Mouse (Mus musculus): Measurements from ENCODE around the gene Syn3.

The Syn3 gene

GRCm38 (mm10) chr10:86337239-86337638 lies 161.5 kb downstream of the Syn3 start:
- DNase-seq: no peak

DNA sequence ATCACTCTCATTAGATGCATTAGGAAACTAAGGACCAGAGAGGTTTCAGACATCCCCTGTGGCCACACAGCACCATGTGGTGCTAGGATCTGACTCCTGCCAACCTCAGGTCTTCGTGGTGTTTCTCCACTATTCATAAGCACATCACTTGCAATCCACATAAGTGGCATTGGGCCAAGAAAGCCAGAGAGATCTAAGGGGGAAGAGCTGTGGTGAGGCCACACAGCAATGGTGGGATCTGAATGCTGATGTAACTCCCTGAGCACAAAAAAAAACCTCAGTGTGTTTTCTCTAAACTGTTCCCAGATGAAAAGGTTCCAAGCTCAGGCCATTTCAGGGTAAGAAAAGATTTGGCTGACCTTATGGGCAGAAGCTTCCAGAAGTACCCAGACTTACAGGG lies 162.2 kb downstream of the Syn3 start:
- DNase-seq: no peak

DNA sequence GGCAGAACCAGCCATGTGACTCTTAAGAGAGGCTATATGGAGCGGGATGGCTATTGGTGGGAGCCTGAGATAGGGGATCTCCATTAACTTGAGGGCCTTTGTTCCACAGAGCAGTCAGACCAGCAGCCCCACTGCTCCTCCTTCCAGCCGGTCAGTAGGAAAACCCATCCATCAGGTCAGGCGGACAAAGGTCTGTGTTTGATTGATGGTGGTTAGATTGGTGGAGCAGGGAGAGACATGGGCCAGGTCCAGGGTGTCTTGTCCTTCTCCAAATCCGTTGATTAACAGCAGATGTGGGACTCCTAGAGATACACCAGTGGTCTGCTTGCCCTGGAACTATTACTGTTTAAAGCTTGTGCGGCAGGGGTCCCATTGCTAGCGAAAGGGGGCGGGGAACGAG lies 164.1 kb downstream of the Syn3 start:
- DNase-seq: no peak

DNA sequence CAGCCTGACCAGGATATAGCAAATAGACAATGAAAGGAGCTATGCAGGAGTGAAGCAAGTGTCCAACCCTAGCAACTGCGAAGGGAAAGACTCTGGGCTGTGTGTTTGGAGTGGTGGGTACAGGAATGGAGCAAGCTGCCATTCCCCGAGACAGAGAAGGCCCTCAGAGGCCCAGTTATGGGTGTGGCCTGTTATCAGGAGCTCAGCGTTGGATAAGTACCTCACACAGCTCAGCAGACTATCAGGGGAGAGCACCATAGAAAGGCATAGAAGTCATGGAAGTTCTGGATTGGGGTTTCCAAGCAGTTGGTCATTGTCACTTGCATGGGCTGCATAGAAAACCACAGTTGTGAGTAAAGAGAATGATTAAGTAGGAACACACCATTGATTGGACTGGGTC lies 165.8 kb downstream of the Syn3 start:
- peak; percentile 76 for DNase-seq

DNA sequence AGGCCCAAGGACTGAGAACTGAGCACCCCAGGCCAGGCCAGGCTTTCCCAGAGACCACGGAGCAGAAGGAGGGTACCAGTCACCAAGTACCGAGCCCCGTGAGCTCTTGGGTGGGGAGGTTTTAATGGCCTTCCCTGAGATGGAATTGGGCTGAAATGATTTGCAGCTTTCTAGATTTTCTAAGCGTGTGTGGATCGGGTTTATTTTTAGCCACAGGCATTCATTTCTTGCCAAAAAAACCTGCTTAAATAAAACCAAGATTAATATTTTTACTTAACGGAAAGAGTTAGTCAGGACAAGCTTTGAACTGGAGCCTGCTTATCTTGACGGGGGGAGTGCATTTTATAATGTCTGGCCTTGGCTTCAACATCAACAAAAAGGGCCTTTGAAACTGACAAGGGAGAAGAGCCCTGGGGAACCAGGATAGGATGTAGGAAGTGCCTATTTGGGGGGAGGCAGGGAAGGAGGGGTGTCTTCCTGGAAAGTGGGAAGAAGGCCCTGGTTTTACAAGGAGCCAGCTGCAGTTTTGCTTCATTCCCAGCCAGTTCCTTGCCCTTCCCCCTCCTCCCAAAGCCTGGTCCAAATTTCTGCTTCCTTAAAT lies 166.9 kb downstream of the Syn3 start:
- no peak for DNase-seq

- no peak for DNase-seq
These were observed 167.6 kb downstream of the Syn3 start for GRCm38 (mm10) chr10:86330993-86331680.

- DNase-seq: no peak
These were observed 169.3 kb downstream of the Syn3 start for GRCm38 (mm10) chr10:86329241-86329882.

DNA sequence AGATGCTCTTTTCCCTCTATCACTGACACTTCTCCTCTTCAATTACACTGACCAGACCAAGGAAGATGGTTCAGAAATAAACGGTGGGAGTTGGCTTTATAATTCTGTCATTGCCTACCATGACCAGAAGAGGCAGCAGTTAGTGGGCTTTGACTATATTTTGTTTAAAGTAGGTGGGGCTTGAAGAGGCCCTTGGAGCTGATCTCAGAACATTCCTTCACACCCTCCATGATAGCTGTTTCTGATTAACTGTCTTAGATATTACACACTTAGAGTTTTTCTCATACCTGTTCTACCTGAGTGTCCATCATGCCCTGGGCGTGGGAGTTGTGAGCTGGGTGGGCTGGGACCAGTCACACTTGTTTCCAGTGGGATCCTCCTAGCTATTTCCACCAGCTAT lies 170.0 kb downstream of the Syn3 start:
- DNase-seq: no peak

GRCm38 (mm10) chr10:86328143-86328542 lies 170.6 kb downstream of the Syn3 start:
- DNase-seq: no peak

DNA sequence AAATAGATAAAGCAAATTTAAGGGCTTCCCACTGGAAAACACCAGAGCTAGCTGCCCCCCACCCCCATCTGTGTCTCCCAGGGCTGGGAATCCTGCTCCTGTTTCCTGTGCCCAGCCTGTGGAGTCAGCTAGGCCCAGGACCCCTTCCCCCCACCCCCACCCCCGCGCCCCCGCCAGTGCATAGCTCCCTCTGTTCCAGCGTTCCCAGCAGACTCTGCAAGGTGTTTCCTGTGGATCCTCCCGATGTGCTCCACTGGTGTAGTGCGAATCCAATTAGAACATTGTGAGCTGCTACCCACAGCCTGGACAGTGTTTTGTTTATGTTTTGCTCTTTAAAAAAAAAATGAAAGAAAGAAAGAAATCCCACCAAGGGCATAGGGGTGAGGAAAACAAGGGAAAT lies 173.4 kb downstream of the Syn3 start:
- DNase-seq: no peak

GRCm38 (mm10) chr10:86323275-86323994 lies 175.3 kb downstream of the Syn3 start:
- DNase-seq: no peak

DNA sequence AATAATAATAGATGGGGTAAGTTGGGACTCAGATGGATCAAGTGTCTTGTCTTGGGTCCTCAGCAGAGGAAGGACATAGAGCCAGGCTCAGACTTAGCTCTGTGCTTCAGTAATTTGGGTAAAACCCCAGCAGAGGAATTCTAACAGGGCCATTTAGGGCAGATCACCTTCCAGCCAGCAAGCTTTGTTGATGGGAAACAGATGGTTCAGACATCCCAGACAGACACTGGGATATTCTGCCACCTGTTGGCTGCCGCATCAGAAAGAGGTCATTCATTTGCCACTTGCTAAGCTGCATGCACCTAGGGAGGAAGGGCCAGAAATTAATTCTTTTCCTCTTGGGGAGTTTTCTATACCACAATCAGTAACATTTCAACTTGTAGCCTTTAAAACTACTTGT lies 176.7 kb downstream of the Syn3 start:
- no peak for DNase-seq

- no peak for DNase-seq
These were observed 177.5 kb downstream of the Syn3 start for GRCm38 (mm10) chr10:86321194-86321593.

DNA sequence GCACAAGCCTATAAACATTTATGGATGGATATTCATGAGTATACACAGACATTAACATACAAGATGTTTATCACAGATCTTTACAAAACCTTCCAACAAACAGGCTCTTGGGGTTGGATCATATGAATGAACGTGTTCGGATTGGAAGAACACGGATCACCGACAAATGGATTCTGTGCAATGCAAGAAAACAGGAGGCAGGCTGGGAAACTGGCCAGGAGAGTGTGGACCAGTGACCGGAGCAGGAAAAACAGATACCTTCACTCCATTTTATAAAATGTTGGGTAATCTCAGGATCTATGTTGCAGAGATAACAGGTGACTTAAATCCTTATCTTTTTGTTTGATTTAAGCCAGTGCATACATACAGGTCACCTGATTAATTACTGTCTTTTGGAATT lies 178.5 kb downstream of the Syn3 start:
- no peak for DNase-seq

DNA sequence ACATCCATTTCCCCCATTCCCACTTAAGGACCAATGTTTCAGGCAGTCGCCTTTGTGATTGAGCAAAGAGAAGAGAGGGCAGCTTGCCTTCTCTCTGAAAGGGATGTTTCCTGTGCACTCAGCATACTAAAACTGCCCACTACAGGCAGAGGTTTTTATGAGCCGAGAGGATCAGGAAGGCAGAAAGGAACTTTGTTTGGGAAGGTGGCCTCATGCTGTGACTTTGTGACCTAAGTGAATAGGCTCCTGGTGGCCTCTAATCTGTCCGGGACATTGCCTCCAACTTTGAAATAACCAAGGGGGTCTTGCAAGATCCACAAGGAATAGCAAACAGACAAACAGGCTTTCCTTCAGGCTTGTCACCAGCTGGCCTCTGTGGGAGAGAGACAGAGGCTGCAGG lies 179.2 kb downstream of the Syn3 start:
- DNase-seq: no peak

DNA sequence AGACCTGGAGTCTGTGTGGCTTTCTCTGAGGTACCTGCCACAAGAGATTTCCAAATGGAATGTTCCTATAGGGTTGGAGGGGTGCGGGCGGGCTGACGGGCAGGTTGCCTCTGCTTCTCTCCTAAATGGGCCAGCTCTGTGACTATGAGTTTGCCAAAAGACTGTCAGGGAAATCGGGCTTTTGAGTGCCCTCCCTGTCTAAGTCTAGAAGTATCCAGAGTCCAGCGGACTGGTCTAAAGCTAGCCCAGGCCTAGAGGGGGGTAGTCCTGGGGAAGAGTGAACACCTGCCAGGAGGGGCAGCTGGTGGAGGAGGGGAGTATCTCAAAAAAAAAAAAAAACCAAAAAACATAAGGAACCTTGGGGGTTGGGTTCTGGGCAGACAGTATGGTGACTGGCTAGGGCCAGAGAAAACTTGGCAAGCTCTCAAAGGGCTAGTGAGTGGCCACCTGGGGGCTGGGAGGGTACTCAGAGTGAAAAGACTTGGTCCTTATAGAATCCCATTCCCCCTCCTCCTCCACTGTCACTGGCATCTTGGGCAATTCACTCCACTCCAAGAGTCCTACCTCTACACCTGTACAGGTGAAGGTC lies 180.1 kb downstream of the Syn3 start:
- no peak for DNase-seq

DNA sequence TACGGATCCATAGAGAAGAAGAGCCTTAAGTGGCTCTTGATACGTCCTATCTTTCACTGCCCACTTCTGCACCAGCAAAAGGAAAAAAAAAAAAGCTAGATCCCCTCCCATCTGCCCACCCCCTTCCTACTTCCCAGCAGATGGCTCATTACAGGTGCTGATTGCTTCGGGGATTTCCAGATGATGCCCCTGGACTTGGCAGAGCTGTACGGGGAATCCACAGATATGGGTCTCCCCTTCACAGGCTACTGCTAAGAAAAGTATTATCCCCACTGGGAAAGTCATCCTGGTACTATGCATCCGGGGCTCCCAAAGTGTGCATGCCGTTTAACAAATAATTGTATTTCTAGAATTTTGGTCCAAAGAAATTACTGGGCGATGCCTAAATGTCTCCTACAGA lies 181.1 kb downstream of the Syn3 start:
- no peak for DNase-seq

GRCm38 (mm10) chr10:86315513-86315912 lies 183.2 kb downstream of the Syn3 start:
- no peak for DNase-seq

DNA sequence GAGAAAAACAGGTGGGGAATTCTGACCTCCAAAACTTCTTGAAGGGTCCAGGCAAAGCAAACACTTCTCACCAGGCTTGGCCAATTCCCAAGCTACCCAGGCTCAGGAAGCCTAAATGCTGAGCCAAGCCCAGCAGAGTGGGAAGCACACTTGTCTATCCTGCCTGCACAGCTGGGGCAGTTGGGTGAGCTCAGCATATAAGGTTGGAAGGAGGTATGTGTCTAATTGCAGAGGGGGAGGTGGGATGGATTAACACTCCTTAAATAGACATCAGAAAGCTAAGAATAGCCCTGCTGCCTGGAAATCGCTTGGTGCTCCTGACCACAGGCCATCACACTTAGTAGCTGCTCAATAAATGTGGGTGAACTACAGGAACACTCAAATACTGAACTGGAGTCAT lies 185.2 kb downstream of the Syn3 start:
- no peak for DNase-seq

- DNase-seq: no peak
These were observed 185.7 kb downstream of the Syn3 start for GRCm38 (mm10) chr10:86312976-86313375.

GRCm38 (mm10) chr10:86310527-86310926 lies 188.2 kb downstream of the Syn3 start:
- no peak for DNase-seq

DNA sequence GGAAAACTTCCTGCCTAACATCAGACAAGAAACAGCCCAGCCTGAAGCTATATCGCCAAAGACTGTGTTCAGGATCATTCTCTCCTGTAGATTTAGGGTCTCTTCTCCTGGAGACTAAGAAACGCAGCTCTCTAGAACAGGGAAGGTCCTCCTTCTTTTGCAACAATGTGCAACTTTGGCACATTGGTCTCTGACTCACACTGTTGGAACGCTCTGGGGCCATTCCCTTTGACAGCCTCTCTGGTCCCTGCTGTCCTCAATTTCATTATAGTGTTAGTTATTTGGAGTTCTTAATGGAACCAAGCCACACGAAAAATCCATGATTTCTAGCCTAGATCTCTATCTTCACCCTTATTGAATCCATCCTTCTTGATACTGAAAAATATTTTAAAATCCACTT lies 191.5 kb downstream of the Syn3 start:
- no peak for DNase-seq

- DNase-seq: no peak
These were observed 194.1 kb downstream of the Syn3 start for GRCm38 (mm10) chr10:86304583-86304982.
